Comparison of ENCODE assay signal across 11 mouse cellular contexts in the genomic region with DNA sequence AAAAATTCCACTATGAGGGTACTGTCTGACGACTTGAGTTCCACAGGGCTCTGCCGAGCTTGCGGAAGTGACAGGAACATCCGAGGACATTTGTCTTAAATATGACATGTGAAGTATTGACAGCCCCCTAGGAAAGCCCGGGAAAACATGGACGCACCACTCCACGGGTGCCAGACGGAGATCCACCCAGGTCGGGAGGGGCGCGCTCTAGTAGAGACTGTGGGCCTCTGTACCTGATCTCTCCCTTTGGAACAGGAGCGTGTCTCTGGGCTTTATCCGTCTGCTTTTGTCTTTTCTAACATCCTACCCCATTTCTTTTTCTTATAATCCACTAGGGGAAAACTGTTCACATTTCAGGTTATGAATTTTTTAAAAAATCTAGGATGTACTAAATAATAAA.
"Had no signal": no experiment of that assay in that cellular context is flagged by ENCODE, and none has a peak within 500 bp of the region (broad histone marks: within the 10 kb centered on the region; RNA-seq: fewer than 3 reads in every experiment).

No protein-coding gene starts in this region.

- H3K36me3 ChIP-seq: limb, embryonic 12.5 days; limb, embryonic 15.5 days; midbrain, embryonic 12.5 days; neural tube, embryonic 12.5 days had no signal

- H3K9ac ChIP-seq: limb, embryonic 12.5 days; limb, embryonic 15.5 days; liver, embryonic 14.5 days; liver, postnatal 0 days; lung, embryonic 14.5 days; midbrain, embryonic 12.5 days; neural tube, embryonic 12.5 days had no signal

- H3K27me3 ChIP-seq: limb, embryonic 12.5 days; midbrain, embryonic 12.5 days; neural tube, embryonic 12.5 days had no signal

- H3K4me1 ChIP-seq: limb, embryonic 12.5 days; neural tube, embryonic 12.5 days had no signal

- H3K4me3 ChIP-seq: limb, embryonic 12.5 days; limb, embryonic 15.5 days; midbrain, embryonic 12.5 days; neural tube, embryonic 12.5 days had no signal

- H3K27ac ChIP-seq: limb, embryonic 12.5 days; limb, embryonic 15.5 days; liver, embryonic 14.5 days; macrophage; midbrain, embryonic 12.5 days; neural tube, embryonic 12.5 days; stomach, postnatal 0 days had no signal

- H3K4me2 ChIP-seq: liver, embryonic 11.5 days; lung, embryonic 14.5 days; midbrain, embryonic 12.5 days; neural tube, embryonic 12.5 days had no signal

- H3K9me3 ChIP-seq: limb, embryonic 12.5 days; limb, embryonic 15.5 days; midbrain, embryonic 12.5 days; neural tube, embryonic 12.5 days had no signal

- ATAC-seq: liver, postnatal 0 days; lung, postnatal 0 days had no signal
